Mouse (Mus musculus): Measurements from ENCODE around the gene Edar. TPM values are rescaled to one million over a fixed set of nuclear protein-coding genes. Genes with fewer than 3 reads are reported as not detected.
"Not testable (repeated sequence)": the region's sequence is repeated elsewhere in the genome, so short reads cannot be mapped to it uniquely, and the experiment has no call there.

Gene Edar
- polyA plus RNA-seq (2011; ENCODE audit: insufficient read depth, insufficient read length, low replicate concordance, missing spikeins) = 0.27 and 0.55 TPM in 2 replicates

GRCm38 (mm10) chr10:58675533-58675932 lies at the start of gene Edar:
TSS of gene Edar (minus strand) at chr10:58675654.
- Histone ChIP-seq H3K27ac (ENCODE audit: control insufficient read depth, insufficient read depth, low read depth, low read length, poor library complexity) (no peak within 1 kb of the TSS), H3K4me3 (replicated peaks; ENCODE audit: control insufficient read depth, low read depth, low read length) (no peak within 1 kb of the TSS), H3K4me1 (ENCODE audit: control insufficient read depth, insufficient read depth, low read length) (no peaks in the 10 kb centered on the region; the same call in 1 of the 2 replicates)
- 6% methylated on average over 20 of the region's 20 CpGs for WGBS
- TF ChIP-seq CTCF (IDR thresholded peaks at IDR 0.05; ENCODE audit: control insufficient read depth, insufficient read depth, low read length) = peak; percentile 60; the same call in 1 of the 2 replicates
- no peak for TF ChIP-seq POLR2A (IDR thresholded peaks at IDR 0.05; ENCODE audit: borderline replicate concordance, control insufficient read depth, low read depth, low read length)

GRCm38 (mm10) chr10:58718110-58718509 lies 42.7 kb upstream of the Edar start, which contains the start of gene Gm17542:
TSS of gene Gm17542 (minus strand) at chr10:58718210.
- not testable (repeated sequence) for H3K27ac ChIP-seq (ENCODE audit: control insufficient read depth, insufficient read depth, low read depth, low read length, poor library complexity); H3K4me3 ChIP-seq (replicated peaks; ENCODE audit: control insufficient read depth, low read depth, low read length); H3K4me1 ChIP-seq (ENCODE audit: control insufficient read depth, insufficient read depth, low read length)

DNA sequence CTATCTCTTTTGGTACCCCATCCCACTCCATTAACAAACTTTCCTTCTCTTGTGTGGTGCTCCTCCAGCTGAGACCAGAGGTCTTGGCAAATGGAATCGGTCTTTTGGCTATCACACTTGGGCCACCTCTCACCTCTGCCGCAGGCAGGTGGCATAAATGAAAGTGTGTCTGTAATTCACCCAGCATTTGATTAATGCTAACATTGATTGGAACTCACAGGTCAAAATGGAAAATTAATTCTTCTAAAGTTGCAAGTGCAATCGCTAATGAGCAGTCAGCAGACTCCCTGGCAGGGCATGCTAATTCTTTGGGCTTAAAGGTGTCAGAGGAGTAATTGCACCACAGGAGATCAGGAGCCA lies 39.3 kb upstream of the Edar start:
- no peak overlapping the region for H3K27ac ChIP-seq (ENCODE audit: control insufficient read depth, insufficient read depth, low read depth, low read length, poor library complexity)
- TF ChIP-seq CTCF (IDR thresholded peaks at IDR 0.05; ENCODE audit: control insufficient read depth, insufficient read depth, low read length) (no peak), POLR2A (IDR thresholded peaks at IDR 0.05; ENCODE audit: borderline replicate concordance, control insufficient read depth, low read depth, low read length) (no peak)
- H3K4me3 ChIP-seq (replicated peaks; ENCODE audit: control insufficient read depth, low read depth, low read length) = no peak overlapping the region
- WGBS = 56% methylated on average over 3 of the region's 3 CpGs
- H3K4me1 ChIP-seq (ENCODE audit: control insufficient read depth, insufficient read depth, low read length) = no peaks in the 10 kb centered on the region

- WGBS = 3% methylated on average over 24 of the region's 24 CpGs
- no peak for TF ChIP-seq CTCF (IDR thresholded peaks at IDR 0.05; ENCODE audit: control insufficient read depth, insufficient read depth, low read length)
- TF ChIP-seq POLR2A (IDR thresholded peaks at IDR 0.05; ENCODE audit: borderline replicate concordance, control insufficient read depth, low read depth, low read length) = no peak
- no peak overlapping the region for H3K27ac ChIP-seq (ENCODE audit: control insufficient read depth, insufficient read depth, low read depth, low read length, poor library complexity)
- no peak overlapping the region for H3K4me3 ChIP-seq (replicated peaks; ENCODE audit: control insufficient read depth, low read depth, low read length)
- no peaks in the 10 kb centered on the region for H3K4me1 ChIP-seq (ENCODE audit: control insufficient read depth, insufficient read depth, low read length)
These were observed 38.7 kb upstream of the Edar start for GRCm38 (mm10) chr10:58713855-58714788.

- no peak overlapping the region for H3K4me3 ChIP-seq (replicated peaks; ENCODE audit: control insufficient read depth, low read depth, low read length)
- H3K27ac ChIP-seq (ENCODE audit: control insufficient read depth, insufficient read depth, low read depth, low read length, poor library complexity) = no peak overlapping the region
- no peak for TF ChIP-seq POLR2A (IDR thresholded peaks at IDR 0.05; ENCODE audit: borderline replicate concordance, control insufficient read depth, low read depth, low read length)
- TF ChIP-seq CTCF (IDR thresholded peaks at IDR 0.05; ENCODE audit: control insufficient read depth, insufficient read depth, low read length) = no peak
- 25% methylated on average over 7 of the region's 7 CpGs for WGBS
- H3K4me1 ChIP-seq (ENCODE audit: control insufficient read depth, insufficient read depth, low read length) = no peaks in the 10 kb centered on the region
These were observed 37.8 kb upstream of the Edar start for GRCm38 (mm10) chr10:58713225-58713624.

DNA sequence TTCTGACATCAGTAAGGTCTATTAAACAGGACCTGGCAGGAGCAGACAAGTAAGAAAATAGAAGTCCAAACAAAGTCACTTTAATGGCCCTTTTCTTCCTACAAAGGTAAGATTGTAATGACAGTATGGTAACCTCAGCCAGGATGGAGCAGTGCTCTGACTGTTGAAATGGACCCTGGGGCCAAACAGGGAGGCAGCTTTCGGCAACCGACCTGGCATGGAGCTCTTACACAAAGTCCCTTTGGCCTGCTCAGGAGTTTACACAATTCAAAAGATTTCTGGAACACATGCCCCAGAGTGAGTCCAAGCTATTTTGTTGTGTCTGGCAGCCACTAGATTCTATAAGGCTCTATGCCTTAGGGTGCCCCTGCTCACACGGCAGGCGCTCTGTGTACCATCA lies 33.6 kb upstream of the Edar start:
- H3K4me1 ChIP-seq (ENCODE audit: control insufficient read depth, insufficient read depth, low read length) = no peaks in the 10 kb centered on the region
- no peak overlapping the region for H3K4me3 ChIP-seq (replicated peaks; ENCODE audit: control insufficient read depth, low read depth, low read length)
- no peak overlapping the region for H3K27ac ChIP-seq (ENCODE audit: control insufficient read depth, insufficient read depth, low read depth, low read length, poor library complexity)
- WGBS = 90% methylated on average over 4 of the region's 4 CpGs
- TF ChIP-seq CTCF (IDR thresholded peaks at IDR 0.05; ENCODE audit: control insufficient read depth, insufficient read depth, low read length) (no peak), POLR2A (IDR thresholded peaks at IDR 0.05; ENCODE audit: borderline replicate concordance, control insufficient read depth, low read depth, low read length) (no peak)

DNA sequence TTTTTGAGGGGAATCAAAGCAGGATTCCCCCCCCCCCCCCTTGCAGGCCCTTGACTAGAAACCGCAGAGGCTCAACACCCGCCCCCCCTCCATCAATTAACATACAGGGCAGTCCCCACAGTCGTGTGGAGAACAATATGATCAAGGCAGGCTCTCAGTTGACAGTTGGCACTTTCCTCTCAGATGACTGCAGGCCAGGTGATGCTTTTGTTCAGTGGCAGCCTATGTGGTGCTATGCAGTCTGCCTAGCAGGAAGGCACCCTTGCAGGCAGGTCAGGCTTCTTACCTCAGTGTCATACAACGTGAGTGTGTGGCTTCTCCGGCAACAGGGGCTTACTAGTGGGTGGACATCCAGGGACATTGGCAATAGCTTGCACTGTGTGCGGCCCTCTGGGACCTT lies 25.1 kb upstream of the Edar start:
- 43% methylated on average over 6 of the region's 6 CpGs for WGBS
- TF ChIP-seq CTCF (IDR thresholded peaks at IDR 0.05; ENCODE audit: control insufficient read depth, insufficient read depth, low read length) (no peak), POLR2A (IDR thresholded peaks at IDR 0.05; ENCODE audit: borderline replicate concordance, control insufficient read depth, low read depth, low read length) (no peak)
- Histone ChIP-seq H3K4me1 (ENCODE audit: control insufficient read depth, insufficient read depth, low read length) (no peaks in the 10 kb centered on the region), H3K4me3 (replicated peaks; ENCODE audit: control insufficient read depth, low read depth, low read length) (no peak overlapping the region), H3K27ac (ENCODE audit: control insufficient read depth, insufficient read depth, low read depth, low read length, poor library complexity) (no peak overlapping the region)

DNA sequence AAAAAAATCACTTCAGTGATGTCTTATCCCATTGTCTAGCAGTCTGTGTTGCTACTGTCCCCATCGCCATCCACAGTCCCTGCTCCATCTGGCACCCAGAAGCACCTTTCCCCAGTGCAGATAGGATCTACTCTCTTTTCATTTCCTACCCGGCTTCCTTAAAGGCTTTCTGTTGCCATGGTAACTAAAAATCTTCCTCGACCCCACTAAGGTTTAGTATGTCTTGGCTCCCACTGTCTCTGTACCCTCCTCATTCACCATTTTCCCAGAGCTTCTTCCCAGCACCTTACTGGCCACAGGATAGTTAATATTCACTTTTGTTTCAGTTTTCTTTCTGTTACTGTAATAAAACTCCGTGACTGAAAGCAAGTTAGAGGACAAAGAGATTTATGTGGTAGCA lies 24.7 kb upstream of the Edar start:
- 22% methylated on average over 4 of the region's 4 CpGs for WGBS

More for the DNA sequence above, 24.7 kb upstream of the Edar start:
- TF ChIP-seq CTCF (IDR thresholded peaks at IDR 0.05; ENCODE audit: control insufficient read depth, insufficient read depth, low read length) (no peak), POLR2A (IDR thresholded peaks at IDR 0.05; ENCODE audit: borderline replicate concordance, control insufficient read depth, low read depth, low read length) (no peak)
- H3K27ac ChIP-seq (ENCODE audit: control insufficient read depth, insufficient read depth, low read depth, low read length, poor library complexity) = no peak overlapping the region
- H3K4me1 ChIP-seq (ENCODE audit: control insufficient read depth, insufficient read depth, low read length) = no peaks in the 10 kb centered on the region
- no peak overlapping the region for H3K4me3 ChIP-seq (replicated peaks; ENCODE audit: control insufficient read depth, low read depth, low read length)

All from bone marrow, adult 2 months (tissue).